Mouse (Mus musculus) stomach, postnatal 0 days (tissue): Measurements from ENCODE around the gene Son.

Source experiments
- CTCF ChIP-seq: IDR thresholded peaks from 2 replicates; pipeline ENCODE4 v1.5.1; 2016; ENCODE audit warnings: antibody characterized with exemption, low read depth, mild to moderate bottlenecking, moderate library complexity
- EP300 ChIP-seq: optimal IDR thresholded peaks from 2 replicates; pipeline ENCODE3; 2016; ENCODE audit warnings: antibody characterized with exemption

GRCm38 (mm10) chr16:91640171-91640570, 7.1 kb upstream of the Son start:
- no peak for TF ChIP-seq CTCF
- TF ChIP-seq EP300 = no peak
